Mouse (Mus musculus): Measurements from ENCODE around the gene Mfsd12.

Gene Mfsd12

DNA sequence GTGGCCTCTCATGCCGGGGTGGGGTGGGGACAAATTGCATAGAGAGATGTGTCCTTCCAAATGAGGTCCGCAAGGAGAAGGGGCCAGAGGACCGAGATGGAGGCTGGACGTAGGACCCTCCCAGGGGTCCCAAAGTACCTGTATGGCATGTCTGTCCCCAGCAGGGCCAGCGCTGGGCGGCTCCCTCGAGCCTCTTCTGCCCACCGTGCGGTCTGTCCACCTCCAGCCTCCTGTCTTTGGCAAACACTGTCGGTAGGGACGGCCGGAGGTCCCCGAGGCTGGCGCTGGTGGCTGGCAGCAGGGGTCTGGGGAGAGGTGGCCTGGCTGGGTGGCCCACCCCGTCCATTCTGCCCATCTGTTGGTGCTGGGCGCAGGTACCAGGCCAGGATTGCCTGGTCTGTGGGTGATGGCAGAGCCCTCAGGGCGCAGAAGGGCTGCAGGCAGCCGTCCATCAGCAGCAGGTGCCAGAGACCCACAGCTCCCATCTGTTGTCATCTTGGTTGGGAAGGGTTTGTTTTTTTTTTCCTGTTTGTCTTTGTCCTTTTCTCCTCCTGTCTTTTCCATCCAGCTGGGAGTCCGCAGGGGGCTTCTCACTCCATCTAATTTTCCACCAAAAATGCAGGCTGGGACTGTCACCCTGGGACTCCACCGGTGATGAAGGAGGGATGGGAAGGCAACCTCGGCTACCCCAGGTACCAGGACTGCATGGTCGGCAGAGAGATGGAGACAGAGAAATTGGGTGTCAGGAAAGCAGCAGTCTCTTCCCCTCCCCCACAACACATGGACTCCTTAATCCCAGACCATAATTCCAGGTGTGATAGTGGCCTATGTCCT is 43.3 kb downstream of the Mfsd12 start:
- no peak for DNase-seq (ENCODE audit: extremely low read depth, low read depth)

DNA sequence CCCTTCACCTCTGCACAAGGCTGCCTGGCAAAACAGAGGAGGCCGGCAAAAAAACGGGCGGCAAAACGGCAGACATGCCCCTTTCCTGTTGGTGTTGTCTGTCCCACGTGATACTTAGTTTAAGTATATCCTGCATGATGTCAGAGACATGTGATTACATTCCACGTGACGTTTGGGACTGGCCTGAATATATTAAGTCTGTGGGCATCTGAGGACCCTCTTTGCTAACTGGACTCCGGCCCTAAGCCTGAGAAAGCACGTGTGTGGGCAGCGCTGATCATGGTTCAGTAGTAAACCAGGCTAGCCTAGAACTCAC is 43.9 kb downstream of the Mfsd12 start:
- DNase-seq (ENCODE audit: extremely low read depth, low read depth) = no peak

DNA sequence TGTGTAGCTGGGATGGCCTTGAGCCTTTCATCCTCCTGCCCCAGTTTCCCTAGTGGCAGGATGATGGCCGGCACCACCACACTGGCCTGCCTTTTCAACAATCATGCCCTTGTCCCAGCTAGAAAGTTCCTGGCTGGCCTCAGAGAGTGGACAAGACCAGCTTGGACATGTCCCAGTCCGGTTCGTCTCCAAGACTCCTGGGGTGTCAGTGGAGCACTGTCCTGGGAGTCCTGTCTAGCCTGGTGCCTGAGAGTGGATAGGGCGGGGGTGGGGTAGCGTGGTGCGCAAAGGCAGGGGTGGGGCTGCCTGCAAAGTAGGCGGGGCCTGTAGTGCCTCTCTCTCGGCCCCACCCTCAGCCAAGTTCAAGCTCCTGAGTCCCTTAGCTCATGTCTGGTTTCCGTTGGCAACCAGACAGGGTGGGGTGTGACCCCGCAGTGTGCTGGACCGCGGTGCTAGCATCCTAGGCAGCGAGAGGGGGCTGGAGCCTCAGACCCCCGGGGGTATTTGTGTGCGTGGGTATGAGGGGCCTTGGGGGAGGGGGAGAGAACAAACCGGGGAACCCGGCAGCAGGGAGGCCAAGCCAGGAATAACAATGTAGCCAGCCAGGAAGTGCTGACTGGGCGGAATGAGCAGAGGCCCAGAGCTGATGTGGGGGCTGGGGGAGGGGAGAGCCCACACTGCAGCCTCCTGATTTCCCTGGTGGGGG is 44.4 kb downstream of the Mfsd12 start:
- DNase-seq (ENCODE audit: extremely low read depth, low read depth) = no peak

DNA sequence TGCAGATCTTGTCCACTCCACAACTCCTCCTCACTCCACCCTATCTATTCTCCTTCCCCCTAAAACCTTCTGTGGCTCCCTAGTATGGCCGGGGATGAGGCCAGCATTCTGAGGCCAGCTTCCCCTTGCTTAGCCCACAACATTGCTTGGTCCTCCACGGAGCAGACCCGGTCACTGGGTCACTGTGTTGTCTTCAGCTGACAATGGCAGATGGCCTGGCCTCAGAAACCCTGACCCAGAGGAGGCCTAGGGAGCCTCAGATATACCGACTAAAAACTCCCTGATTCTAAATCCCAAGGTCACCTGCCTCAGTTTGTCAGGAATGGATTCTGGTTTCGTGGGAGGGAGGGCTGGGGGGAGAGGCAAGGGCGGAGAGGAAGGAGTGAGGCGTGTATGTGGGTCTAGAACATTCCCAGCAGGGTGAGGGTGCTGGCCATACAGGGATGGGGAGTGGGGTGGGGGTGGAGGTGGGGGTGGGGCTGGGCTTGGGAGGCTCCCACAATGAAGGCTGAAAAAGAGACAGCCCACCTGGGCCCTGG is 45.0 kb downstream of the Mfsd12 start:
- DNase-seq (ENCODE audit: extremely low read depth, low read depth) = no peak

DNA sequence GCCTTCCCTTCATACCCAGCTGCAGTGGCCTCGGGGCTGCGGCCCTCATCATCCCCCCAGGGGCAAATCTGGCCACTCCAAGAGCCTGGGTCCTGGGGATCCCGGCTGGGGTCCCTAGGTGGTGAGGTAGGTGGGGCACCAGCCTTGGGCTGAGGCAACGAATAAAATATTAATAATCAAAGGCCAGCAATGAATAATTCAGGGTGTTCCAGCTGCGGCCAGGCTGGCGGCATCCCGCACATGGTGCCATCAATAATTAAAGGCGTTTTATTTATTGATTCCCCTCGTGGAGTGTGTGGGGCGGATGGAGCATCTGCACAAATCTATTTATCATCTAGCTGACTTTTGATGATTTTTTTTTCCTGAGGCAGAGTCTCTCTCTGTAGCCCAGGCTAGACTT is 46.2 kb downstream of the Mfsd12 start:
- DNase-seq (ENCODE audit: extremely low read depth, low read depth) = no peak

DNA sequence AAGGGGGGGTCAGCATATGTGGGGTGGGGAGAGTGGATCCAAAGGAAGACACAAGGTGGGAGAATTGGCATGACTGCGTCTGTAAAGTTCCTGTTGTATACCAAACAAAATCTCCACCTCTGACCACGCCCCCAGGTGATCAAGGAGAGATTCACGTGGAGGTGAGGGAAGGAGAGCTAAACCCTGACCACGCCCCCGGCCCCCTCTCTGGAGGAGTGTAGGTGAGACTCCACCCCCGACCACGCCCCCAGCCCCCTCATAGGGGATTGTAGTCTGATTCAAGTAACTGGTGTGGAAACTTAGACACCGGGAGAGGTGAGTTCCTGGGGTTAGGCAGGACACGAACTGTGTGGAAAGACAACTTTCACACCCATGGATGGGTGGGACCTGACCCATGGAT is 46.8 kb downstream of the Mfsd12 start:
- no peak for DNase-seq (ENCODE audit: extremely low read depth, low read depth)

DNA sequence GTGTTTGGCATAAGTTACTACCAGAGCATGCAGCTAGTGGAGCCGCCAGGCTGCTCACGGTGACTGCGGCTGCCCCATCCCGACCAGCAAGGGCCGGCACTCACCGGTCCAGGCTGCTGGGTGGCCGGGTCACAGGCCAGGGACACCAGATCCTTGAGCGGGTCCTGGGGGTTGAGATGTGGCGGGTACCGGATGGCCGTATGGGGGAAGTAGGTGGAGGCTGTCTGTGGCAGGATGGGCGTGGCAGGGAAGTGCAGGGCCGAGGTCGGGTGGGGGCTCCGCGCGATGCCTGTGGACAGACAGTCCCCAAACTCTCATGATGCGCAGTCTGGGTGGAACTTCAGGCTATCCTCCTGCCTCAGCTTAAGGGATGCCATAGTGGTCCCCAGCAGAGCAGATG is 47.4 kb downstream of the Mfsd12 start:
- no peak for DNase-seq (ENCODE audit: extremely low read depth, low read depth)

DNA sequence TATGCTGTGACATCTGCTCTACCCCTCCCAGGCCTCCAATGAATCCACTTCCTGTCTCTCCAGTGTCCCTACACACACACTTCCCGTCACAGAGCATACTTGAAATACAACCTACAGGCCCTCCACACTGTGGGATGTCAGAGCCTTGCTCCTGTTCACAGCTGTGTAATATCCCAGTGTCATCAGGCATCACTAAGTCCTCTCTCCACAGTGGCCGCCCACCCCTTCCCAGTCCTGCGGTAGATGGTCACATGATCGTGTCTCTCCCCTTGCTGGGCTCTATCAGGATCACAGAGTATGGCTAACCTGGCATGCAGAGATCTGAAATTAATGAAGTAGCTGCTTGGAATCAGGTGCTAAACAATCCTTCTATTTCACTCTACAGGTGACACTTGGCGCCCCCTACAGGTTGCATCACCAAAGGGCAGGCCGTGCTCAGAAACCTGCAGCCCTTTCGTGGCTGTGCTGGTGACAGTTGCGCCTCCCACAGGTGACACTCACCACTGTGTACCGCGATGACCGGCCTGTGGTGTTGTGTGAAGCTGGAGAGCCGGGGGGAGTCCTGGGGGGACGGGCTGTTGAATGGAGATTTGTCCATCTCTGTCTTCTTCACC is 48.4 kb downstream of the Mfsd12 start:
- DNase-seq (ENCODE audit: extremely low read depth, low read depth) = no peak

DNA sequence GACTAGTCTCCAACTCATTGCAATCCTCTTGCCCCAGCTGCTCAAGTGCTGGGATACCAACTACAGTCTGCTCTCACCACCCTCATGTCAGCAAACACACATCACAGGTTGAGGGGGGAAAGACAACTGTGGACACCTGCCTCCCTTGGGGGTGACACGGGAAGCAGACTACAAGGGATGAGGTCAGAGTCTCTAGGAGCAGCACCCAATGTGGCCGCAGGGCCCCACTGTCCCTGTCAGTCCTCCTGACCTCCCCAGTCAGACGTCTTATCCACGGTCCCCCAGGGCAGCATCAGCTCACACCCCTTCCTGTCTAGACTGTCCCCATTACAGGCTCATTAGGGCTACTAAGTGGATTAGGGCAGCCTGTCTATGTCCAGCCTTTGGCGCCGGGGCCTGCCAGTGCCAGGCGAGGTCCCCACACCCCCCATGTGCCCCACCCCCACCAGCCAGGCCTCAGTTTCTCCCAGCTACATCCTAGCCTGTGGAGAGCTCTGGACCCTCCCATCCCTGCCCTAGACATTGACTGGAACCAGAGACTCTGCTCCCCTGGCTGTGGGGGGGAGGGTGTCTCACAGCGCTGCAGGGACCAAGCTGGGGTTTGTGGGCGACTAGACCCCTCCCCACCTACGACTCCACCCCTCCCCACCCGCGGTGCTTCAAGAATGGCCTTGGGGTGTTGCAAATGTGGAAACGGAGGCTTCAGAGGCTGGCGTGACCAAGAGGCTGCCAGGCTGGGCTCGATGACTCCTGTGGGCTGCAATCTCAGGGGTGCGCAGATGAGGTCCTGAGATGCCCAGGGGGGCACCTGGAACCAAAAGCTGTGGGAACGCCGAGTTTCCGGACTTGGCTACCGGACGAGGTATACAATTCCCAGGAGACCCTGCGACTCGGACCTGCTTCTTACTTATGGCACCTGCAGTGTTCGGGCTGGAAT is 49.5 kb downstream of the Mfsd12 start:
- DNase-seq (ENCODE audit: extremely low read depth, low read depth) = no peak

DNA sequence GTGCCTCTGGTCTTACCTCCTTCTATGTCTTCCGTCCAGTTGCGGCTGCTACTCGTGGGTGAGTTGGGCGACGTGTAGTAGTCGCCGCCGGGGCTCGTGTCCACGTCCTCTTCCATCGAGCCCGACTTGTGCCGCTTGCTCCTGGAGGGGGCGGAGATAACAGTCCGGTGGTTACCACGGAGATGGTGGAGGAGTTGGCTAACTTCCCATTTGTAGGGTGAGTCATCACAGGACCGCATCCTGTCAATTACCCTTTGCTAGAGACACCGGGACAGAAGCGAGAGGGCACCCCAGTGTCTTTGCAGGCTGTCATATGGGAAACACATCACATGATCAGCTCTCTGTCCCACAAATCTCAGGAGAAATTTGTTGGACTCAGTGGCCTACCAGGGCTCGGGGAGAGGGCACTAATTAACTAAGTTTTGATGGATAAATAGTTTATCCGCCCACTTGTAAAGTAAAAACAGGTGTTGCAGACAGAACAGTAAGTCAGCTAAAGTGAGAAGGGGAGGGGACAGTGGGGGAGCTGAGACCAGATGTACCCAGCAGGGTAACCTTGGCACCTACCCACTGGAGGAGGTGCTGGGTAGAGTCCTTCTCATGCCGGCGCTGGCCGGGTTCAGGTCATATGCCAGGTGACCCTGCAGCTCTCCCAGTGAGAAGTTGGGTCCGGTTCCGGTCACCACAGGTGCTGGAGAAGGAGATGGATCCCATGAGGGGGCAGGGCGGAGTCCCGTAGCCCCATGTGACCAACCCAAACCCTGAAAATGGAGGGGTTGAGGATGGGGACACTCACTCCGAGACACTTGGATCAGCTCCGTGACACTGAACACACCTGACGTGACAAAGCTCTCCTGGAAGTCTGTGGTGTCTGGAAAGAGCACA is 50.5 kb downstream of the Mfsd12 start:
- DNase-seq (ENCODE audit: extremely low read depth, low read depth) = peak; percentile 92

DNA sequence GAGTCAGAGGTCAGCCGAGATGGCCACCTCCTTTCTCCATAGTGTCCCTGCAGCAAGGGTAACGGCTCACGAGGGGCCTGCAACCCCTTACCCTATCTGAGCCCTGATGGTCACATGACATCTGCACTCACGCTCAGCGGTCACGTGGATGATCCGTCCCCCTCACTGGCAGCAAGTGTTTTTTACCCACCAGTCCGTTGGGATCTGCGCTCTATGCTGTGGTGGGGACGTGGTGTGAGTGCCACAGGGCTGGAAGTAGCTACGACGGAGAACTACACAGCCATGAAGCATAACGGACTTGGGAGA is 51.1 kb downstream of the Mfsd12 start:
- DNase-seq (ENCODE audit: extremely low read depth, low read depth) = no peak

DNA sequence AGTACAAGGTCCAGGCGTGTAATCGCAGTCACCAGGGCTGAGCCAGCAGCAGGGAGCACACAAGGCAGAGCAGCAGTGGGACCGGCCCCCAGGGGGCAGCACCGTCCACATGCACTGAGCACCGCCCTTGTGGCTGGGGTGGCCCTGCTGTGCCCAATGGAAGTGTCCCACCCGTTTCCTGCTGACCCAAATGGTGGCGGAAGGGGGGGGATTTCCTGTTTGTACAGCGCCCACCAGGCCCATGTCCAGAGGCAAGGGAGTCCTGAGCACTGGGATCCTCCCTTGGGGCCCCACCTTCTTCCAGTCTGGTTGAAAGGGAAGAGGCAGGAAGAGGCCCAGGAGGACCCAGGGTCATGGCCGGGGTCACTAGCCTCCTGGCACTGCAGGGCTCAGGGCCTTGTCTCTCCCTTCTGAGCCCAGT is 51.6 kb downstream of the Mfsd12 start:
- no peak for DNase-seq (ENCODE audit: extremely low read depth, low read depth)

DNA sequence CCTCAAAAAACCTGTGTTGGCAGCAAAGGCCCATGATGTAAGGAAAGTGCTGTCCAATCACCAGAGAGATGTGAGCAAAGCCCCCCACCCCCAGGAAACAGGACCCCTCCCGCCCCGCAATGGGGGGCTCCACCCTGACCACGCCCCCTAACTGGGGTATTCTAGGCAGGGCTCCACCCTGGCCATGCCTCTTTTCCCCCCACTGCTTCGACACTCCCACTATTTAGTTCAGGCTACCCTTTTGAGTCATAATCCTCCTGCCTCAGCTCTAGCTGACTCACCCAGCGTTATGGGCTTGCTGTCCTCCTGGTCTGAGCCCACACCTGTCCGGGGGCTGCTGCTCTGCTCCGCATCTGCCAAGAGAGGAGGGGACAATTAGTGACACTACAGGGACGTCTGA is 52.0 kb downstream of the Mfsd12 start:
- no peak for DNase-seq (ENCODE audit: extremely low read depth, low read depth)

DNA sequence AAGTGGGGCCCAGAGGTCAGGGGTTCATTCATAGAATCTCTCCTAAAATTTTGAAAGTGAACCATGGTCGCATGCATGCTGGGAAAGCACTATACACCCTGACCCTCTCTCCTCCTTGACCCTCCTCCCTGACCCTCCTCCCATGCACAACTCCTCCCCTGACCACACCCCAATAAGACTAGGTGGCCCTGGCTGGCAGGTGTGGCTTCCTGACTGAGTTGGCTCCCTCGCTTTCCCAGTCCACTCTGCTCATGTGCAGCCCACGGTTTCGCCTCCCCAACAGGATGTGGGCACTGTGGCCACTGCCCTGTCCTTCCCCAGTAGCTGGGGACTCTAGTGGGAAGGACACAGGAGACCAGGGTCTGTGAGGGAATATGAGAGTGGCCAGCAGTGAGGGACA is 53.1 kb downstream of the Mfsd12 start:
- no peak for DNase-seq (ENCODE audit: extremely low read depth, low read depth)

DNA sequence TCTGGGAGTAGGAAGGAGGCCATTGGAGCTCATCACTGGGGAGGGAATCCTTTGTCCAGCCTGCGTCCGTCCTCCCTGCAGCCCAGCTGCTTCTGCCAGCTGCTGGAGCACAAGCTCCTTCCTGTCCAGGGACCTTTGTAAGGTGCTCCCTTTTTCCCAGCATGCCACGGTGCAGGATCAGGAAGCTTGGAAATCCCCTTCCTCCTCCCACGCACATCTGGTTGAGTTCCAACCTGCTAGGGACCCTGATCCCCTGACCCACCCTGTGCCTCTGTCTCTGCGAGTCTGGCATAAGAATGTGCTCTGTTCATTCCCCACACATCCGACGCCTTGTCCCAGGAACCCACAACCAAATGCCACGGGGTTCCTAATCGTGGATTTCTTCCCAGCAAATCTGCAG is 53.7 kb downstream of the Mfsd12 start:
- DNase-seq (ENCODE audit: extremely low read depth, low read depth) = no peak

DNA sequence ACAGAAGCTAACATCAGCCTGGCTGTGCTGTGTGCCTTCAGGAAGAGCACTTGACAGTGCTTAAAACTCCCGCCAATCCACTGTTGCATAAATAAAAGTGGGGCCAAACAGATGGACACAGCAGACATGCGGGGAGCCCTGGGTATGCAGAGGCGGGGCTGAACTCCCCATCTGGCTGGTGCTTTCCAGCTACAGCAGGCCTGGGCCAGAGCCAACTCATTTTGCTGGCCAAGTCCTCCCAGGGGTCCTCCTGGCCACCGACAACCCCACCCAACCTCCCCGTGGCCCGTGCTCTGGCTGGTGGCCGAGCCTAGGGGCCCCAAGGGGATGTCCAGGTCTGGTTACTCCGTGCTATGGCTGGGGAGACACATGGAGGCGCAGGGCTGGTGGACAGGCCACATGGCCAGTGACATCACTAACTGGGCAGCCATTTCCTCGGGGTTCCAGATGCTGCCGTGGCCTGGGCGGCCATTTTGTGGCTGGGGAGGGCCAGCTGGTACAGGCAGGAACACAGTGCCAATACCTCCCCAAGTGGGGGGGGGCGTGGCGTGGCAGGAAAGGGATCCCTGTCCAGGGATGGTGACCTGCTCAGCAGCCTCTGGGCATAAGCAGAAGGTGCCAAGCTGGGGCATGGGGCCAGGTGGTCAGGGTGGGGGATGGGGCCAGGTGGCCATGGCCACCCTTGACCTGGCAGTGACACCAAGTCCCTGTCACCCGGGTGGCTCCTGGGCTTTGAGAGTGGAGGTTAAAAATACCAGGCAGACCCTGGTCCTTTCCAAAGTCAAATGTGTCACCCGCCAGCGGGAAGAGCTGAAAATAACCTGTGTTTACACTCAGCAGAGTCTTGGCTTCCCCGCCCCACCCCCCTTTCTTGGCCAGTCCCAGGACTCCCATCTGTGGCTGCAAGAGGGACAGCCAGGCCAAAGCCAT is 54.4 kb downstream of the Mfsd12 start:
- DNase-seq (ENCODE audit: extremely low read depth, low read depth) = no peak

DNA sequence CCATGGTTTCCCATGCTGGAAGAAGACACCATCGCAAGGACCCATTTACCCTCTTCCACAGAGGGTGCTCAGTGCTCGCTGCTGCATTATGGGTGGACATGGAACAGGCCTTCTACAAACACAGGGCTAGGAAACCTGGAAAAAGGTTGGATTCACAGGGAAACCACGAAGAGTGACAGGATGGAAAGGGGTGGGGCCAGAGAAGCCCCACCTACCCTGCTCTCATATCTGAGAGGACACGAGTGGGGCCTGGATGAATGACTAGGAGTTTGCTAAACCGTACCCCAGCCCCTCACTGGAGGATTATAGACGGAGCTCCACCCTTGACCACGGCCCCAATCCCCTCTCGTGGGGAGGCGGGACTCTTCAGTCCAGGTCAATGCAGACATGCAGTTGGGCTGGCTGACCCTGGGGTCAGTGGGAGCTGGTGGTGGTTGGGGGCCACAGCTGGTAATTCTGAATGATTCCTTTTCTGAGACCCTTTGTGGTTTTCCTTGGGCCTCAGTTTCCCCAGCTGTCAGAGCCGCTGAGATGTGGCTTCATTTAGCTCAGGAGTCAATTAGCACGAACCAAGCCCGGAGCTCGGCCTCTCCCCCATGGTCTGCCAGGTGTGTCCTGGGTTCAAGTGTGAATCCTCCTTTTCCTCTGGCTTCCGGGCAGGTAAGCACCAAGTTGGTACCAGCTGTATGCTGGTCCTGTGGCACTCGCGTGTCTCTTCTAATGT is 55.5 kb downstream of the Mfsd12 start:
- no peak for DNase-seq (ENCODE audit: extremely low read depth, low read depth)

DNA sequence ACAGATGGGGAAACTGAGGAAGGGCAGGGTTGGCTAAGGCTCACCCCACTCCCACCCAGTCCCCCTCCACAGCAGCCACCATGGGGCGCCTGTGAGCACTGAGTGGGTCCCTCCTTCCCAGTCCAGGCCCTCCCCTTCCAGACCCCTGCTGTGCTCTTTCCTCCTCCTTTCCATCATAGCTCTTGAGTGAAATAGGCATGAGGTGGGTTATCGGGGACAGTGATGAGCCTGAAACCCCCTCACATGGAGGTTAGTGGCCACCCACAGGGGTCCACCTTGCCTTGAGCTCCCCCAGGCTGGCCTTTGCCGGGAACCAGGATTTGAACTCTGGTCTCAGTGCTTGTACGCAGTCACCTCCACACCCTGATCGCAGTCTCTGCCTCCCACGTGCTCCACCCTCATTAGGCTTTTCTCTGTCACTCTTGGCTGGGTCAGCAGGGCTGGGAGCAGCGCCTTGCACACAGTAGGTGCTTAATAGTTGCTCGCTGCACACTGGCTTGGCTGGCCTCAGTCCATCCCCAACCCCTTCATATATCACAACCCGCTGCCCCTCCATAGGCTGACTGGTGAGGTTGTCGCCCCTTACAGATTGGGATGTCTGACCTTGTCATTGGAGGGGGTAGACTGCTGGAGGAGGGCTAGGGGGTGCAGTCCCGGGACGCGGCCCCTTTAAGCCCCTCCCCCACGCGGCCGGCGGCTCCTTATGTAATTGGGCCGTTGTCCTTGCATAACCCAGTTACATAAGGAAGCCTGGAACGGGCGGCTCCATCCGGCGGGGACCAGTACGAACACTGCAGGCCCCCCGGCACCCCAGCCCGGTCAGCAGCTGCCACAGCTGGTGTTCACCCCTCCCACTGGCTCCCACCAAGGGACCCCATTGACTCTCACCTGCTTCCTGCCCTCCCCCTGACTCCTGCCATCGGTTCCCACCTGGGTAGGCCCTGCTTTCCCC is 56.3 kb downstream of the Mfsd12 start:
- DNase-seq (ENCODE audit: extremely low read depth, low read depth) = no peak

All from MEL-GATA-1-ER (cell line).